Mouse (Mus musculus) CH12.LX (cell line): Measurements from ENCODE around the gene Ehd1.

ENCODE experiments used
- CTCF ChIP-seq, 2 experiments: IDR thresholded peaks in 1 of 2; conservative IDR thresholded peaks in 1 of 2; 2 replicates each; pipeline ENCODE4 v1.5.1; 2011 to 2012; ENCODE audit warnings: low read depth in 2 of 2, low read length in 2 of 2, improper control_type of control experiment in 1 of 2, inconsistent platforms in 1 of 2, mild to moderate bottlenecking in 1 of 2, moderate library complexity in 1 of 2
- E2F4 ChIP-seq: IDR thresholded peaks from 2 replicates; pipeline ENCODE4 v1.6.1; 2011; ENCODE audit warnings: low read depth, low read length, improper control_type of control experiment; ENCODE audit not compliant: insufficient replicate concordance
- EP300 ChIP-seq: IDR thresholded peaks from 2 replicates; pipeline ENCODE4 v1.6.1; 2011; ENCODE audit warnings: low read length, improper control_type of control experiment
- GABPA ChIP-seq: IDR thresholded peaks from 2 replicates; pipeline ENCODE4 v1.6.1; 2012; ENCODE audit warnings: low read depth, low read length, improper control_type of control experiment, inconsistent platforms; ENCODE audit not compliant: insufficient replicate concordance
- MEF2A ChIP-seq: IDR thresholded peaks from 2 replicates; pipeline ENCODE4 v1.6.1; 2014; ENCODE audit warnings: low read depth, mild to moderate bottlenecking, inconsistent platforms, low read length, improper control_type of control experiment, borderline replicate concordance
- POLR2A ChIP-seq: IDR thresholded peaks from 2 replicates; pipeline ENCODE4 v1.6.1; 2011; ENCODE audit warnings: low read depth, mild to moderate bottlenecking, improper control_type of control experiment, low read length
- TCF12 ChIP-seq: IDR thresholded peaks from 2 replicates; pipeline ENCODE4 v1.6.1; 2014; ENCODE audit warnings: low read depth, mild to moderate bottlenecking, inconsistent platforms, low read length, improper control_type of control experiment

DNA sequence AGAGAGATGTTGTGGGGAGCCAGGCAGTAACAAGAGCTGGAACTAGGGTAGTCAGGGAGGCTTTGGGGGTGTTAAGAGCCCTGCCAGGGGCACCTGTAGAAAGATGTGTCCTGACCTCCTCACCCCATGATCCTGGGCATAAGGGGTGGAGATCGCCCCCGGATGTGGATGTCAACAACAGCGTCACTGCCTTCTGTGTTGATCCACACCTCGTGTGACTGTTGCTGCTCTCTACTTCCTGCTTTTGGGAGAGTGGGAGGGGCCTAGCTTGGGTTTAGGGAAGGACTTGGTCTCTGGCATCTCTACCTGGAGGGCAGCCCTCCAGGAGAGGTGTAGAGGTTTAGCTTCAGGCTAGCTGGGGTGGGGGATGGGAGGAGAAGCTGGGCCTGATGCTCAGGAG, 34.2 kb upstream of the Ehd1 start:
- TF ChIP-seq E2F4 (no peak), MEF2A (no peak), CTCF (conservative IDR thresholded peaks at IDR 0.05 in 1 of 2, IDR thresholded peaks at IDR 0.05 in 1 of 2; ENCODE audit: low read depth in 2 of 2, low read length in 2 of 2) (no peak), POLR2A (peak; percentile 46; the same call in 1 of the 2 replicates), EP300 (no peak), TCF12 (peak; percentile 41; the same call in 1 of the 2 replicates), GABPA (no peak)
